Mouse (Mus musculus): ENCODE measurements around the gene Naglu.

Gene Naglu

DNA sequence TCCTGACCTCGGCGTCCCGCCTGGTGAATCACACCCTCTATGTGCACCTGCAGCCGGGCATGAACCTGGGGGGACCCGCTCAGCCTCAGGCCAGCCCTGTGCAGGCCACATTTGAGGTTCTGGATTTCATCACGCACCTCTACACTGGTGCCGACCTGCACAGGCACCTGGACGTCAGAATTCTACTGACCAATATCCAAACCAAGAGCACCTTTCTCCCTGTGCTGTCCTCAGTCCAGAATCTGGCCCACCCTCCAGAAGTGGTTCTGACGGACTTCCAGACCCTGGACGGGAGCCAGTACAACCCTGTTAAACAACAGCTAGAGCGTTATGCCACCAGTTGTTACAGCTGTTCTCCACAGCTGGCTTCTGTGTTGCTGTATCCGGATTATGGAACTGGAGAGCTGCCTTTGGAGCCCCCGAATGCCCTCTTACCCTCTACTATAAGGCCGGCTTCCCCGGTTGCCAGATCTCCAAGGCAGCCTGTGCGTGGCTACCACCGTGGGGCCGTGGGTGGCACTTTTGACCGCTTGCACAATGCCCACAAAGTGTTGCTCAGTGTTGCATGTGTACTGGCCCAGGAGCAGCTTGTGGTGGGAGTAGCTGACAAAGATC is 13.4 kb downstream of the Naglu start:
- CTCF ChIA-PET = interaction anchor here (0.6 kb wide), 1 partner anchor 97 kb away, joined by 3 read pairs; no protein-coding TSS in a partner anchor

DNA sequence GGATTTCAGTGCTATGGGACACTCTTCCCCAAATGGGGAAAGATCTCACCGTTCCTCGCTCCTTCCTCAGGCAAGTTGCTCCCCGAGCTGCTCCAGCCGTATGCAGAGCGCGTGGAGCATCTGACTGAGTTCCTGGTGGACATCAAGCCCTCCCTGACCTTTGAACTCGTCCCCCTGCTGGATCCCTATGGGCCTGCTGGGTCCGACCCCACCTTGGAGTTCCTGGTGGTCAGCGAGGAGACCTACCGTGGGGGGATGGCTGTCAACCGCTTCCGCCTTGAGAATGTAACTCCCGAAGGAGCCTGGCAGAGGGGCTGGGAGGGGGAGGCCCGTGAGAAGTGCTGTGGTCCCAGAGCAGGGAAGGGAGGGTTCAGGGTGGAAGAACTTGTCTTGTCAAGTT is 14.4 kb downstream of the Naglu start:
- CTCF ChIA-PET = interaction anchor here (0.7 kb wide), 1 partner anchor 100 kb away, joined by 3 read pairs; no protein-coding TSS in a partner anchor

DNA sequence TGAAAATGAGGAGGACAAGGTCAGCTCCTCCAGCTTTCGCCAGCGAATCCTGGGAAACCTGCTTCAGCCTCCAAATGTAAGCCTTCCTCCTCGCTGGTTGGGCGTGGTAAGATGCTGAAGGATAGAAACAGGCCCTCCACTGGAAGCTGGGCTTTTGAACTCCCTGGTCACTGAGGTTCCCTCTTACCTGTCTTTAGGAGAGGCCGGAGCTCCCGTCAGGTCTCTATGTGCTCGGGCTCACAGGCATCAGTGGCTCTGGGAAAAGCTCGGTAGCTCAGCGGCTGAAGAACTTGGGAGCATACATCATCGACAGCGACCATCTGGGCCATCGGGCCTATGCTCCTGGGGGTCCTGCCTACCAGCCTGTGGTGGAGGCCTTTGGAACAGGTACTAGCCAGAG is 15.0 kb downstream of the Naglu start:
- CTCF ChIA-PET = interaction anchor here (0.7 kb wide), 1 partner anchor 100 kb away, joined by 3 read pairs; no protein-coding TSS in a partner anchor

DNA sequence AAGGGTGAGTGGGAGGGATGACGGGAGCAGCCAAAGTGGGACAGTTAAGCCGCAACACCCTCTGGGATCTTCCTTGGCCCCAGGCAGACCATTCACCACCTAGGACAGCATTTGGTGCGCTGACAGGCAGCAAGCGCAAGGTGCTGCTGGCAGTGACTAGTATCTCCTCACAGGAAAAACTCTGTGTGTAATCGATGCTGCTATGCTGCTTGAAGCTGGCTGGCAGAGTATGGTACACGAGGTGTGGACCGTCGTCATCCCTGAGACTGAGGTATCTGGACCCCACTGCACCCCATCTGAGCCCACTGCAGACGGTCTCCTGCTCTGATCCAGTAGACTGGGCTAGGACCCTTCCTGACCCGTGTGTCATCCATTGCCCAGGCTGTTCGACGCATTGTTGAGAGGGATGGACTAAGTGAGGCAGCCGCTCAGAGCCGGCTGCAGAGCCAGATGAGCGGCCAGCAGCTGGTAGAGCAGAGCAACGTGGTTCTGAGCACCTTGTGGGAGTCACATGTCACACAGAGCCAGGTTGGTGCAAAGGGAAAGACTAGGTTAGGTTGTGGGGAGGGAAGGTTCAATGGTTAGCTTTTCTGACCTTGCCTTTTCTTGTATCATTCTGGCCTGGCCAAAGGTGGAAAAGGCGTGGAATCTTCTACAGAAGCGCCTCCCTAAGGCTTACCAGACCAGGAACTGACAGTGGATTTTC is 16.0 kb downstream of the Naglu start:
- CTCF ChIA-PET = interaction anchor here (0.6 kb wide), 1 partner anchor 20 kb away, joined by 4 read pairs; no protein-coding TSS in a partner anchor

DNA sequence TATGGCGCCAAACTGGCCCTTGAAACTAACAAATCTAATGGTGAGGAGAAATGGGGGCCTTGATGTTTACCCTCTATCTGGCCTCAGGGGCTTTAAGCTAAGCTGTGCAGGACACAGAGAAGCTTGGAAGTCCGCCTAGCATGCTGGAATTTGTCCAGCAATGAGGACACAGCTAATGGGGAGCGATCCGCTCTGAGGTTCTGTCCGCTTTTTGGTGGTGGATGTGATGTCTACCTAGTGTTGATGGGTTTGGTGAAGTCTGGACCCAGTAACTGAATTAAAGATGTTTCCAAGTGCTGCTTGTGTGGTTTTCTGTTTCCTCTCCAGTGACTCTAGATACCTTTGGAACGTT is 16.5 kb downstream of the Naglu start:
- CTCF ChIA-PET = no interaction called here

DNA sequence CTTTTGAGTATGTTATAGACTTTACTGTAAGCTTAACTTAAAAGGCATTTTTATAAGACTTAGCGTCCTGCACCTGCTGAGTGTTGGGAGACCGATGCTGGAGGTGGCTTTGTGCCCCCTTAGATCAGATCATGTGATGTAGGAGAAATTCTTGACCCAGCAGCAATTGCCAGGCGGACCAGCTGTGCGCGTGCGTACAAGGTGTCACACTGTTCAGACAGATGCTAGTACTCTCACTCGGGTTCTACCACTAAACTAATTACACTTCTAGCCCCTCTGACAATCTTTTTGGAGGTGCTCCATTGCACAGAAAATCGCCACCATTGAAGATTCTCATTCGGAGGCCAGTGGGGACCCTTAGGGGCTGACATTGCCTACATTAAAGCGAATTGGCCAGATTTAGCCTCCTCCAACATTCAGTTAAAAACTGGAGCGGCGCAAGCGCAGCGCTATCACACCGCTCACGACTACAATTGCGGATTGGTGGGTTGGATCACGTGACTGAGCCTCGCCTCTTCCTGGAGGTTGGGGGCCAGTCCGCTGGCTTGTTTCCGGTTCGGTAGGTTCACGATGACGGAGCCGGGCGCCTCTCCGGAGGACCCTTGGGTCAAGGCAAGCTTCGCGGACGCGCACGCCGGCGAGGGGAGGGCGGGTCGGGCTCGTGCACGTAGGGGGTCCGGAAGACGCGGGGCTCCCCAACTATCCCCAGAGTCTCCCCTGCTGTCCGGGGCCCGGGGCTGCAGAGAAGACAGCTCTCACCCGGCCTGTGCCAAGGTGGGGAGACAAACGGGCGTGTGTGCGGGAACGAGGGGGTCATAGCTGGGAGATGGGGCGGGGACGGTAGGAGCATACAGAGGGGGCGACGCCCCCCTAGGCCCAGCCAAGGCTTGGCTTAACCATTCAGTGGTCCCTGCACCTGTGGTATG is 17.2 kb downstream of the Naglu start, which contains the start of gene Mlx:
Gene Mlx (plus strand): TSS at position 522 of the 926 bp plus-strand sequence.
- CTCF ChIA-PET = no interaction called here

DNA sequence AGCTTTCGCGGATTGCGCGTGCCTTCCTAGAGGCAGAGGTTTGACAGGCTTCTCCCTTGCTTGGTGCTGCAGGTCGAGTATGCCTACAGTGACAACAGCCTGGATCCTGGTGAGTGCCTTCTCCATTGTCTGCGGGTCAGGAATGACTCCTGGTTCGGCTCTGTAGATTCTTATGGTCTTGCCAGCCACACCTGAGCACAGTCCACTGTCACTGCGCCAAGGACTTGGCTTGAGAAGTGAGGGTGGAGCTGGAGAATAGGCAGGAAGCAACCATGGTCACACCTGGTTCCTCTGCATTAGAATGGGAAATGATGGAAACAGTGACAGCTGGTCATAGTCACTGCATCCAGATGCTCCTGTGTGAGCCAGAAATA is 17.9 kb downstream of the Naglu start:
- CTCF ChIA-PET = no interaction called here

DNA sequence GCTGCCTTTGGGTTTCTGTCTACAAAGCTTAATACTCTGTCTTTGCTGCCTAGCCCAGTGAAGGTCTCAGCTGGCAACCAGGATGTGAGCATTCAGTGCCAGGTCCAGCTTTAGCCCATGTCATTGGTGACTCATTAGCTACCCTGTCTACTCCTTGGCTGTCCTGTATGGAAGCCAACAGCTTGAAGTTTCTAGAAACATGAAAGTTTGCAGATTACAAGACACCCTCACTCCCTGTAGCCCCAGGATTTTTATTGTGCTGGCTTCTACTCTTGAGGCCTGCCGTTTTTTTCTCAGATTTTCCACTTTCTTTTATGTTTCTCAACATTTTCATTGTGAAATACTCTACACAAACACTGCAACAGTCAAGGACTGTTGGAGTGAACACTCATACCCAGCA is 20.1 kb downstream of the Naglu start:
- CTCF ChIA-PET = no interaction called here

DNA sequence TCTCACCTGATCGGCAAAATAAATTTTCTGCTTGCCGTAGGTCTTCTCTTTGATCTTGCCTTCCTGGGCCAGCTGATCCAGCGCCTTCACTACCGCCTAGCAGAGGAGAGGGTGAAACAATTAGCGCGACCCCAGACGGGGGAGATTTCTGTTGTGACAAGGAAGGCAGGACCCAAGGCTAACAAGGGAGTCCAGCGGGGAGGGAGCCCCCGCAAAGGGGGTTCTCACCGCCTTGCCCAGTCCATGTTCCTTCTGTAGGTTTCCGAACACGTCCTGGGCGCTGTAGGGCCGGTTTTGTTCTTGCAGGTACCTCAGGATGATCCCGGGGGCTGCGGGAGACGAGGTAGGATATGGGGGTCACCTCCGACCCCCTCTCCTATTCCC is 25.1 kb downstream of the Naglu start:
- CTCF ChIA-PET = interaction anchor here (1.2 to 2.8 kb wide), 3 partner anchors 20 to 81 kb away, joined by 4 to 15 read pairs (median 4); partner anchors contain the start of gene Ccr10

DNA sequence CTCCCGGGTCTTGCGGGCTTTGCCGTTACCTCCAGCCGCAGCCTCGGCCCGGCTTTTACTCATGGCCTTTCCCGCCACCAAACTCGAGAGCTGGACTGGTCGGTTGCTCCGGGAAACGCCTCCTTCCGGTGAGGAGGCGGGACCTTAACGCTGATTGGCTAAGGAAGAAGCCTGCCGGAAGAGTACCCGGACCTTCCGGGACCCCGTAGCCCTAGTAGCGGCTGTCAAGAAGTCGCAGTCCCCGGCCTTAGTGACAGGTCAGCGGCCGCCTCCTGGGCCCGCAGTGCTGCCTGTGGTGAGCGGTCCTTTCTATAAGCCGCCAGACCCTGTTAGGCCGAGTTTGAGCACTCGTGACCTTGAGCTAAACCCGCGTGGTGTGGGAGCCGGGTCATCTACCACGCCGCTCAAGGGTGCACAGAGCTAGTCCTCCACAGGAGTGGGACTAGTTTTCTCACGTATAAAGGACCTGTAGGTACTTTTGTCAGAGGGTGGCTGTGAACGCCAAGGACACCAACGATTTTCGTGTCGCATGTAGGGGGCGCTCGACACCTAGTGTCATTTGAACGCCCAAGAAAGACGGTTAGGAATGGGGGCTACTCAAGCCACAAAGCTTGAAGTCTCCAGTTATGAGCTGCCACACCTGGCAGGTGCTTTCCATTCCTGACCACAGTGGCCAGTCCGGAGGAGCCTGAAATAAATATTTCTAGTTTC is 25.7 kb downstream of the Naglu start, which contains the start of gene Psmc3ip:
Gene Psmc3ip (minus strand): TSS at position 123 of the 711 bp plus-strand sequence.
- CTCF ChIA-PET = interaction anchor here (1.2 to 2.8 kb wide), 3 partner anchors 19 to 81 kb away, joined by 4 to 15 read pairs (median 4); partner anchors contain the start of gene Ccr10

DNA sequence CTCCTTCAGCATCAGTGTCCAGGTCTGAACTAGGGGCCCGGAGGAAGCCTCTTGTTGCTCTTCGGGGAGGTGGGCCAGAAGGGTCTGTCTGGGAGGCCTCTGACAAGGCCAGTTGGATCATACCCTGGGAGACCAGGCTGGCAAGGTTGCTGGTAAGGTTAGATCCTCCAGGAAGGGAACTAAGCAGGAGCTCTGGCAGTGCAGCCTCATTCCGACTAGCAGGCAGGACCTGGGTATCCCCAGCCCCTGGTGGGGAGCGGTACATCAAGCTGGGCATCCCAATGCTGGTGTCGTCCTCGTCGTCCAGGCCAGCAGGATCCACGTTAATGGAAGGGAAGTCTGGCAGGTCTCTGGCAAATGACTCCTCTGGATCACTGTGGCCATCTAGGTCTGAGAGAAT is 28.4 kb downstream of the Naglu start:
- CTCF ChIA-PET = no interaction called here

DNA sequence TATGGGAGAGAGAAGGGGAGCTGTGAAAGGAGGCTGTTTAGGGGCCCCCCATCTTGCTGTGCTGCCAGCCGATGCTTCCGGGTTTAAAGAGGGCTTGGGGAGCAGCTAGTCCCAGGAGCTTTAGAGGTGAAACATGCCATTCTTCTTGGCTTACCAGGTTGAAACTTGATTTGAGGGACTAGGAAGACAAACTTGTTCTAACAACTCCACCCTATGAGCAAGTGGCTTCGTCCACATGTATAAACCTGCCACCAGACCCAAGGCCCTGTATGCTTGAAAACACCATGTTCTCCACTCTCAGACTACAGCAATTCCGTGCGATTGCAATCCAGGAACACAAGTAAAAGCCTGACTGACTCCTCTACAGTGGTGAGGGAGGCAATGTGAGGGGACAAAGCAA is 33.2 kb downstream of the Naglu start:
- CTCF ChIA-PET = no interaction called here

DNA sequence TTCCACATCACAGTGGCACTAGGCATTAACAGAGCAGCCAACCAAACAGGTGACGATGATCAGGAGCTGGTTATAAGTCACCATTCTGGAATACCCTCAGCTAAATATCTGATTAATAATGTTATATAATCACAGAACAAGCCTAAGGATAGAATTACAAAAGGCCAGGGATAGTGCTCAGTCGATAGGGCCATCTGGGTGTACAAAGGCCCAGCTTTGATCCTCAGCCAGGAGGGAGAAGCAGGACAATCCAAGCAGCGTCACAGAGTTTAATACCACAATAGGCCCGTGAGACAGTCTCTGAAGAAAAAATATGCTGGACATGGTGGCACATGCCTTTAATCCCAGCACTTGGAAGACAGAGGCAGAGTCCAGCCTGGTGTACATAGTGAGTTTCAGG is 39.5 kb downstream of the Naglu start:
- CTCF ChIA-PET = interaction anchor here (1.3 kb wide), 1 partner anchor 12 kb away, joined by 3 read pairs; no protein-coding TSS in a partner anchor

DNA sequence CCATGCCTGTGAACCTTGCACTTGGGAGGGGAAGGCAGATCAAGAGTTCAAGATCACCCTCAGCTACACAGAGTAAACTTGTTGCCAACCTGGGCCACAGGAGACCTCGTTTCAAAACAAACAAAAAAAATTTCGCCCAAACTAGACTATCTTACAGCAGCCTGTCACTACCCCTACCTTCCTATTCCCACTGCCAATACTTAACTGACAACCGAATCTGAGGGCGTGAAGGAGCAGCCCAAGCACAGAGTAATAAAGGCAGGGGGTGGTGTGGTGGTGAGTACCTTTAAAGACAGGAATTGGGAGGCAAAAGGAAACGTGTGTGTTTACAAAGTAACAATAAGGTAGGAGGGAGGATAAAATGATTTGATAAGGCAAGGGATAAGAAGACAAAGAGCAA is 40.9 kb downstream of the Naglu start:
- CTCF ChIA-PET = interaction anchor here (1.3 kb wide), 1 partner anchor 14 kb away, joined by 3 read pairs; no protein-coding TSS in a partner anchor

DNA sequence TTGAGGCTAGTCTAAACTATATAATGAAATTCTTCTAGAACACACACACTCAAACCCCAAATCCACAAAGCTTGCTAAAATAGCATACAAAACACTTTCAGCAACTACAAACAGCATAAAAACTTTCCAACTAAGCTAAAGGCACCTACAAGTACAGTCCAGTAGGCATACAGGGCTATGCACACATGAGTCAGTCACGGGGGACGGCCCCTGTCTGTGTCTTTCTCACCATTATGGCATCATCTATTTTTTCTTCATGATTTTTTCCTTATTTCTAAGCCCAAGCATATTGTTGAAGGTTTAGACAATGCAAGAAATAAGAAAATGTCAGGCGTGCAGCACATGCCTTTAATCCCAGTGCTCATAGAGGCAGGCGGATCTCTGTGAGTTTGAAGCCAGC is 41.4 kb downstream of the Naglu start:
- CTCF ChIA-PET = no interaction called here

DNA sequence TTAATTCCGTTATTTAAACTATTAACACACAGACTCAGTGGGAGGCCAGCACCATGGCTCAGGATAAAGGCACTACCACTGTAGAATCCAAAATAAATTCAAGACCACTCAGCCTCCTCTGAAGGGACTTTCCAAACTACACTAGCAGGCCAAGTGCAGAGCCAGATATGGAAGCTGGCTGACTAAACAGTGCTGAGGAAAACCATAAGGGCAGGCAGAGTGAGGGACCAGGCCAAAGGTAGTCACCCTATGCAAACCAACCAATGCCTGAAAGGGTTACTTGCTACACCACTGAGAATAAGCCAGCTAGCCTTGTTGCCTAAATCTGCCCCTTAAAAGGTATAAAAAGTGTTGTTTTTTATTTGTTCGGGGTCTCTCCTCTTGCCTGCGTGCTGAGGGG is 42.4 kb downstream of the Naglu start:
- CTCF ChIA-PET = no interaction called here

DNA sequence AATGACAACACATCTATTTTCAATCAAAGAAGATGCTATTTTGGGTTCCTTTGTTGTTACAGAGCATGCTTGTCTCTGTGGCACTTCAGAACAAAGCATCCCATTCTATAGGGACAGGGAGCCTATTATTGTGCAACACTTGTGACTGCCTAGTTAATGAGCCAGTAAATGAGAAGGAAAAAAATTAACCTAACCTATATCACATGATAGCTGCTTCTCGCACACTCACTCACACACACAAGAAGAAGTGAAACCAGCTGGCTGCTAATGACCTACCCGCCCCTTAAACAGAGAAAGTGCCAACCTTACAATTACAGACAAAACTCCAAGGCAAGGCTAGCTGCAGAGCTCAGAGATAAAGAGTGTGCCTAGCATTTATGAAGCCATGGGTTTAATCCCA is 45.8 kb downstream of the Naglu start:
- CTCF ChIA-PET = no interaction called here

DNA sequence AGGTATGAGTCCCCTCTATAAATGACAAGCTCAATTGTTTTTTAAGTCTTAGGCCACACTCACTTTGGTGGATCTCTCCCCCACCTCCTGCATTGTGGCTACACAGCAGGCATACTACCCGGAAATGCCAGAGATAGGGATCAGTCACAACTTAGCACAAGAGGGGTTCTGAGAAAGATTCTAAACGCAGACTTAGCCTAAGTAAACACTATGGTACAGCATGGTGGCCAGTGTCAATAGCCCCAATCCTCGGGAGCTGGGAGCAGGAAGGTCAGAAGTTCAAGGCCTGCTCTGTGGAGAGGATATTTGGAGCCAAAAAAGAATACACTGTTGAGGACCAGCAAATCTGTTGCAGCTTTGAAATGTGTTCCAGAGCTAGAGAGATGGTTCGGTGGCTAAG is 48.3 kb downstream of the Naglu start:
- CTCF ChIA-PET = interaction anchor here (0.6 to 1.1 kb wide), 2 partner anchors 23 to 81 kb away, joined by 3 to 4 read pairs; partner anchors contain the start of gene Psmc3ip

DNA sequence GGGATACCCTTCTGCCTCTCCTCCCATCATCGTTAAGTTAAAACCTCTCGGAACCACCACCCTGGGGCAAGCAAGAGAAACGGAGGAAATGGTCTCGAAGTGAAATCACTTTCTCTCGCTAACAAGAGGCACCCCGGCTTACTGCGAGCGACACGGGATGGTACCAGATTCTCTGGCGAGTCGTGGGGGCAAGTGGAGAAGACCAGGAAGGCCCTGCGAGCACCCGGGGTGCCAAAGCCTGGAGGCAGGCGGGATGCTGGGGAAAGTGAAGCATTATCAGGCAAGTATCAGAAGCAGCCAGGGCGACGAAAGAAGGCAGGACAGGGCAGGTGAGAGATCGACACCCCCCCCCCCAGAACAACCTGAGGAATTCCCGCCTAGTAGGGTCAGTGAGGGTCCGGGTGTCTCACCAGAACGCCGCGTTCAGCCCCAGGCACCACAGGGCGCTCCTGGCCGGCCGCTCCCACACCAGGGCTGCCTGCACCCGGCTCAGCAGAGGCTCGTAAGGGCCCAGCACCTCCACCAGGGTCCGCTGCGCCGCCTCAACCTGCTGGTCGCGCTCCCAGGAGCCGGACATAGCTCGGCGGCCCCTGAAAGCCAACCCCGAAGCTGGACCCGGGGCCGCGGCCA is 49.4 kb downstream of the Naglu start:
- CTCF ChIA-PET = interaction anchor here (0.6 to 0.7 kb wide), 2 partner anchors 55 to 176 kb away, joined by 3 to 12 read pairs; no protein-coding TSS in a partner anchor

DNA sequence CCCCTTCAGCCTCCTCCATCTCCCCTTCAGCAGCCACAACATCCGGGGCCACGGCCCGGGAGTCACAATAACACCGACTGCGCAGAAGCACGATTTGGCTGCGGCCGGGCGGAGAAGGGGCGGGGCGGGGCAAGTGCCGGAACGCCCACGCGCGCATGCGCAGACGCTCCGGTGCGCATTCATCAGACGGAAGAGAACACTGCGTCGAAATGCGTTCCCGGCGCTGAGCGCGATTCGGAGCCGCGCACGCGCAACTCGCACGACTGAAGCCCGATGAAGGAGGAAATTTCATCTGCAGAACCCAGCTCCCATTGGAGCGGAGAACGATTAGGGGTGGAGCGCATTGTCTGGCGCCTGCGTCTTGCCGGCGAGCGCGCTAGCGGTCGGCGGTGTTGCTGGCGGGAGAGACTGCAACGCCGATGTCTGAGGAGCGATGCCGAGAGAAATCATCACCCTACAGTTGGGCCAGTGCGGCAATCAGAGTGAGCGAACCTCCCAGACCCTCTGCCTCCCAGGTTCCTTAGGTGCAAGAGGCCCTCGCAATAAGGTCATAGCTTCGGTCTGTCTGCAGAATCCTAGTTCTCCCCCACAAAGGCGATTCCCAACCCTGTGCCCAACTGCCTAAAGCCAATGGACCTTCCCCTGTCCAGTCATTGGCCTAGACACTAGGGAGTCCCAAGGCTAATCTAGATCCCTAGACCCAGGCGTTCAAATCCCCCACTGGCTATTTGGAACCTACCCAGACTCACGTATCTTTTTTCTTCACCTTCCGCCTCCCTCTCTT is 50.1 kb downstream of the Naglu start, which contains the start of the genes Retreg3 and Tubg1:
Gene Retreg3 (minus strand): TSS at position 133 of the 784 bp plus-strand sequence.
Gene Tubg1 (plus strand): TSS at position 178 of the 784 bp plus-strand sequence.
- CTCF ChIA-PET = interaction anchor here (0.6 to 0.7 kb wide), 2 partner anchors 9 to 31 kb away, joined by 4 to 6 read pairs; no protein-coding TSS in a partner anchor
